Mouse (Mus musculus) gastrocnemius, adult 8-10 months (tissue): ENCODE results near the gene Gm21992. TPM values are rescaled to one million over a fixed set of nuclear protein-coding genes. Genes with fewer than 3 reads are reported as not detected.

Experiments
- DNase-seq, 2 experiments: peaks; one replicate each; pipeline ENCODE4 v3.0.0; 2022; ENCODE audit warnings: low spot score in 2 of 2
- total RNA-seq, 4 experiments: library from RNA; stranded (reverse); gene quantifications; 2 replicates each; pipeline ENCODE4 v1.2.4; 2022

The Gm21992 gene
- total RNA-seq, 4 experiments from 2014 or later, result 8.7 to 14.3 (median 11.8) TPM

- peak in 1 of 2 experiments; percentile 1 for DNase-seq
Observed at GRCm38 (mm10) chr19:4749975-4750374, 61.4 kb downstream of the Gm21992 start.

- no peak for DNase-seq
Observed at GRCm38 (mm10) chr19:4748493-4748892, 62.9 kb downstream of the Gm21992 start.

- DNase-seq, result peak in 1 of 2 experiments; percentile 1
Observed at GRCm38 (mm10) chr19:4747631-4748312, 63.6 kb downstream of the Gm21992 start.

GRCm38 (mm10) chr19:4746611-4747010 is 64.8 kb downstream of the Gm21992 start:
- peak; percentile 18 to 61 for DNase-seq

DNA sequence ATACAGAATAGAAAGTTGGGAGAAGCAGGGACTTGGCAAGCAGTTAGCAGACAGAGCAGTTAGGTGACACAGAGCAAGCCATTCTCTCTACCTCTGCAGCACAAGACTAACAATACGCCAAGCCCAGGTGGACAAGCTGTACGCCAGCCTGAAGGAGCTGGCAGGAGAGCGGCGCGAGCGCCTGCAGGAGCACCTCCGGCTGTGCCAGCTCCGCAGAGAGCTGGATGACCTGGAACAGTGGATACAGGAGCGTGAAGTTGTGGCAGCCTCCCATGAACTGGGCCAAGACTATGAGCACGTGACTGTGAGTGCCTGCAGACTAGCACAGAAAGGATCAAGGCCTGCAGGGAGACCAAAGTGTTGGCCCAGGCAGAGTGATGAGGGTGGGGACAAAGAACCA is 65.7 kb downstream of the Gm21992 start:
- no peak for DNase-seq

DNA sequence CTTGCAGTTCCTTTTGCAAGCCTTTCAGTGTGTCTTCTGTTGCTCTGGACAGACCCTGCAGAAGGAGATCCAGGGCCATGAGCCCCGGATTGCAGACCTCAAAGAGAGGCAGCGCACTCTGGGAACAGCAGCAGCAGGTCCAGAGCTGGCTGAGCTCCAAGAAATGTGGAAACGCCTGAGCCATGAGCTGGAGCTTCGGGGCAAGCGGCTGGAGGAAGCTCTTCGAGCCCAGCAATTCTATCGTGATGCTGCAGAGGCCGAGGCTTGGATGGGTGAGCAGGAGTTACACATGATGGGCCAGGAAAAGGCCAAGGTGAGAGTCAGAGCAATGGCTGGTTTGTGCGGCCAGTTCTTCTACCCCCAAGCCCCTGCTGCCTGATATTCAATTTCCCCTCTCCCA is 66.4 kb downstream of the Gm21992 start:
- DNase-seq, result no peak

- no peak for DNase-seq
Observed at GRCm38 (mm10) chr19:4744026-4744425, 67.4 kb downstream of the Gm21992 start.

GRCm38 (mm10) chr19:4743524-4743923 is 67.9 kb downstream of the Gm21992 start:
- no peak for DNase-seq

DNA sequence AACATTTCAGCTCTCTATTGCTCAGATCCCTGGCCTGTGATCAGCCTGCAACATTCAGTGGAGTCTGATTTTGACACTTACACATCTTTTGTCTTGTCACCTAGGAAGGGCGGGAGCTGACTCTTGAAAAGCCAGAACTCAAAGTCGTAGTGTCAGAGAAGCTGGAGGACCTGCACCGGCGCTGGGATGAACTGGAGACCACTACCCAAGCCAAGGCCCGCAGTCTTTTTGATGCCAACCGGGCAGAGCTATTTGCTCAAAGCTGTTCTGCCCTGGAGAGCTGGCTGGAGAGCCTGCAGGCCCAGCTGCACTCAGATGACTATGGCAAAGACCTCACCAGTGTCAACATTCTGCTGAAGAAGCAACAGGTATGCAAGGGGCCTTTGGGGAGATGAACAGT is 69.2 kb downstream of the Gm21992 start:
- DNase-seq, result no peak

DNA sequence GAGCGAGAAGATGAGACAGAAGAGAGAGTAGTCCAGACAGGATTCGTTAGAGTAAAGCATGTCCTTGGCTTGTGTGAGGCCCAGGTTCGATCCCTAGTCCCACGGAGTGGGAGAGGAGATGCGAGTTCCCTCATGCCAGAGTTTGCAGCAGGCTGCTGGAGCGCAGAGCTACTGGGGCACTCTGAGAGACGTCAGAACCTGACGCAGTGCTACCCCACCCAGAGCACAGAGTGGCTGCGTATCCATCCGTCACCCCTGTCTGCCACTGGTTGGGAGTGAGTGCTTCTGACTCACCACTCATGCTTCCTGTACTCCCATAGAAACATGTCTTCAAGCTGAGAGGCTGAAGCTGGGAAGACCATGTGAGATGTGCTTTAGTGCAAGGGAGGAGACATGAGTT is 69.9 kb downstream of the Gm21992 start:
- no peak for DNase-seq

- no peak for DNase-seq
Observed at GRCm38 (mm10) chr19:4739762-4740161, 71.7 kb downstream of the Gm21992 start.

DNA sequence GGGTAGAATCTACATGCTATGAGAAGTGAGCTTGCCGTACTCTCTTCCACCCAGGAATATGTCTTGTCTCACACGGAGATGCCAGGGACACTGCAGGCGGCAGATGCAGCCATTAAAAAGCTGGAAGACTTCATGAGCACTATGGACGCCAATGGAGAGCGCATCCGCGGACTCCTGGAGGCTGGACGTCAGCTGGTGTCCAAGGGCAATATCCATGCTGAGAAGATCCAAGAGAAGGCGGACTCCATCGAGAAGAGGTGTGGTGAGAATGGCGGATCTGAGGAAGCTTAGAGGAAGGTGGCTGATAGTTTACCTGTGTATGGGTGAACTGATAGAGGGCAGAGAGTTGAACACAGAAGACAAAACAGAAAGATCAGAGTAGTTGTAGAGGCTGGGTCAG is 72.4 kb downstream of the Gm21992 start:
- DNase-seq, result no peak

DNA sequence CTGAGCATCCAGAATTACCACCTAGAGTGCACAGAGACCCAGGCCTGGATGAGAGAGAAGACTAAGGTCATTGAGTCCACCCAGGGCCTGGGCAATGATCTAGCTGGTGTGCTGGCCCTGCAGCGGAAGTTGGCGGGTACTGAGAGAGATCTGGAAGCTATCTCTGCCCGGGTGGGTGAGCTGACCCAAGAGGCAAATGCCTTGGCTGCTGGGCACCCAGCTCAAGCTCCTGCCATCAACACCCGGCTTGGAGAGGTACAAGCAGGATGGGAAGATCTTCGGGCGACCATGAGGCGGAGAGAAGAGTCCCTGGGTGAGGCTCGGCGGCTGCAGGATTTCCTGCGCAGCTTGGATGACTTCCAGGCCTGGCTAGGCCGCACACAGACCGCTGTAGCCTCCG is 73.5 kb downstream of the Gm21992 start:
- DNase-seq, result no peak

- no peak for DNase-seq
Observed at GRCm38 (mm10) chr19:4733052-4733451, 78.4 kb downstream of the Gm21992 start.

DNA sequence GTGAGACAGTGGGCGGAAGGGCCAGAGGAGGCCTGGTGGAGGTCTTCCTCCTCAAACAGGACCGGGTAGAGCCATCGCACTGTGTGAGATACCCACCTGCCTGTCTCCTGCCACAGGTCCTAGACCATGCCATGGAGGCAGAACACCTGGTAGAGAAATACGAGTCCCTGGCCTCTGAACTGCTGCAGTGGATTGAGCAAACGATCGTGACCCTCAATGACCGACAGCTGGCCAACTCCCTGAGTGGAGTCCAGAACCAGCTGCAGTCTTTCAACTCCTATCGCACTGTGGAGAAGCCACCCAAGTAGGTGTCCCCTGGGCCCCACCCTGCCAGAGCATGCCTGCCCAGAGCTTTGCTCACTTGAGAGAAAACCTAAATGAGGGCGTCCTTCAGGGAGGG is 82.2 kb downstream of the Gm21992 start:
- no peak for DNase-seq

DNA sequence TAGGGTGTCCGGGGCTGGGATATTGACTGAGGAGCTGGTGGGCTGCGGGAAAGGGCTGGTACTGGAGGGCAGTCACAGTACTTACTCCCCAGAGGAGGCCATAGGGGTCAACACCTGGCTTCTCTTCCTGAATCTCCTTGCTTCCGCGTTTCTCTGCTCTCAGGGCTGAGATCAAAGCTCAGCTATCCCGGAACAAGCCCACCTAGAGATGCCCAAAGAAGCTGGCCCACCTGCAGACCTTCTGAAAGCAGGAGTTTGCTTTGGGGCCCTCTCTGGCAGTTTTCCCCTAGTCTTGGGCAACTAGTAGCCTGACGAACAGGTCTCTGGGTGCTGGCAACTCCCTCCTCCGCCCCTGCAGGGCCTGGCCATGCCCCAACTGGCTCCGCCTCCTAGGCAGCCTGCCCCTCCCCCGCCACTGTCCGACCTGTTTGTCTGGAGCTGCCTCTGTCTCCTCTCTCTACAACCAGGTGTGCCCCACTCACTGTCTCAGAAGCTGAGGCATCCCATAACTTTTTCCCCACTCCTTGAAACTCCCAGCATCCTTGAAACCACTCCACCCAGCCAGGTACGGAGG is 90.7 kb downstream of the Gm21992 start:
- DNase-seq, result no peak

- DNase-seq, result no peak
Observed at GRCm38 (mm10) chr19:4720112-4720511, 91.3 kb downstream of the Gm21992 start.

DNA sequence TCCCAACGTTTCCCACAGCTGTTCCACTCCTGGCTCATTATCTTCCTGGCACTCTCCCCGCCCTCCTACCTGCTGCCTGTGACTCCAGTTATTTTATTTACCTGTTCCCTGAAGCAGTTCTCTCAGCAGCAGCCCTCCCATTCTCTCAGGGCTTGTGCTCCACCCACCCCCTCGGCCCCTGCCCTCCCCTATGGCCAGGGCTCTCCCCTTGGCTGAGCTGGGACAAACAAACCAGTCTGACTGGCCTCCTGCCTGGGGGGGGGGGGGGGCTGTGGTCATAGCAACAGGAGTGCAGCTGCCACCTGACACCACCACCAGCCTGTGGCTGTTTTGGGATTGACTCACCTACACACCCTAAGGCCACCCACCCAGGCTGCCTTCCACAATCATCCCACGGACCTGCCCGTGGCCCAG is 92.1 kb downstream of the Gm21992 start:
- no peak for DNase-seq

DNA sequence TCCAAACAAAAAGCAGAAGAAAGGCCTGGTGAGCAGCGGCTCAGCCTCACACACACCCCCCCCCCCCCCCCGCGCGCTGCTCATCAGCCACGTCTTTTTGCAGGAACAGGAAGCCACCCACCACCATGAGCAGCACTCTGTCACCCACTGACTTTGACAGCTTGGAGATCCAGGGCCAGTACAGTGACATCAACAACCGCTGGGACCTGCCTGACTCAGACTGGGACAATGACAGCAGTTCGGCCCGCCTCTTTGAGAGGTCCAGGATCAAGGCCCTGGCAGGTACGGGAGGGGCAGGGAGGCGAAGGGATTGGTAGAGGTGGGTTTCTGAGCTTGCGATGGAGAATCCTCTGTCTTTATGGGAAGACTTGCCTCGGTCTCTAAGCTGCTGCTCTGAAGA is 92.7 kb downstream of the Gm21992 start:
- no peak for DNase-seq

DNA sequence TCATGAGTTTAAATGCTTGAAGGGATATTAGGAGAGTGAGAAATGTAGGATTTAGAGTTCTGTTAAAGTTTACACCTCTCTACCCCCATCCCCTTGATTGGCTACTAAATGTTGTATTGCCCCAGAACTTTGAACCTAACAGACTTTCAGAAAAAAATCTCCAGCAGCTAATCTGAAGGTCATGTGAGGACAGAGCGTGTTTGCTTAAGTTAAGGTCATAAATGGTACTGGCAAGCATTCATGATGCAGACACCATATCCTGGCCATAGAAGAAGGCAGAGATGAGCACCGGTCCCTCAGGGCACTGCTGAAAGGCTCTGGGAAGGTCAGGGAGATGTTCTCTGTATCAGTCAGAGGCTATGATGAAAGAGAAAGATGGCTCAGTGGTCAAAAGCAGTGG is 94.1 kb downstream of the Gm21992 start:
- no peak for DNase-seq

GRCm38 (mm10) chr19:4716756-4717155 is 94.7 kb downstream of the Gm21992 start:
- no peak for DNase-seq

DNA sequence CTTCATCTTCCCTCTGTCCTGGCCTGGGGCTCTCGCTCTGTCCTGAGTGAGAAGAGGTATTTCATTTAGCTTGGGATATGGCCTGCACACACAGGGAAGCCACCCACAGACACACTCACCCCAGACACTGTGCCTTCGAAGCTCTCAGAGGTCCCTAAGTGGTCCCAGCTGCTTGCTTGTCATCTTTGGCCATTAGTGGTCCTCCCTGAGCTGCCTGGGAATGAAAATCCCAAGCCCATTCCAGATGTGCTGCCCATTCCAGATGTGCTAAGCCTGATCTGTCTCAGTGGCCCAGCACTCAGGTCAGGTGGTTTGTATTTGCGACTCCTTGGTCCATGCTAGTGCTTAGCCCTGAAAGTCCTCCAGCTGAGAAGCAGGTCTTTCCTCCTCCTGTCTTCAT is 97.5 kb downstream of the Gm21992 start:
- no peak for DNase-seq

- no peak for DNase-seq
Observed at GRCm38 (mm10) chr19:4712781-4713526, 98.5 kb downstream of the Gm21992 start.
